Mouse (Mus musculus): ENCODE measurements around the gene Atf2.

DNA sequence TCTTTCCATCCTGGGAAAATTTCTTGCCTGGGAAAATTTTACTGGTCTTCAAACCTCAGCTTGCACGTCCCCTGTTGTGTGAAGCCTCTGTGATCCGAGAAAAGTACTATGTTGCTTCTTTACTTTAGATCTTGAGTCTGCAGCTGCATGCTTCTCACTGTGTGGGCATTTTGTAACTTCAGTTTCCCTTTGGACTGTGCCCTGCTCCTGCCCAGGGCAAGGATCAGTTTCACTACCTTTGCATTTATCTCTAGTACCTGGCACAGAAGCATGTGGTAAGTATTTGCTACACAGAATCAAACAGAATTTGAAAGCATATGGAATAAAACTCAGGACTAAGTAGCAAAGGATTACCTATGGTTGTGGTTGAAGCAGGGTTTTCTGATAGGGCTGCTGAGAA lies 46.5 kb upstream of the Atf2 start:
- TF ChIP-seq GATA1 (IDR thresholded peaks at IDR 0.05; ENCODE audit: borderline replicate concordance, low read length) = no peak
- no peak for TF ChIP-seq FLI1 (IDR thresholded peaks at IDR 0.05; ENCODE audit: low read length)

All from megakaryocyte, embryonic 14.5 days (primary cell).